Mouse (Mus musculus) midbrain, embryonic 14.5 days (tissue): ENCODE measurements around the gene Ly6g5b. TPM values are rescaled to one million over a fixed set of nuclear protein-coding genes. Genes with fewer than 3 reads are reported as not detected.

Experiments
- ATAC-seq: fragments of 200-750 bp; cut with Nextera tagmentation; 2 replicates; pipeline ENCODE4 v1.8.0; 2017; ENCODE audit warnings: moderate number of reproducible peaks, moderate library complexity; ENCODE audit not compliant: low FRiP score, low TSS enrichment
- DNase-seq: peaks from one replicate; pipeline ENCODE4 v3.0.0-alpha.2; 2015
- H3K27ac ChIP-seq: fragments of 300-500 bp; sonication (generic); replicated peaks from 2 replicates; pipeline ENCODE4 v1.5.1; 2014; ENCODE audit warnings: mild to moderate bottlenecking, low read depth, low read length, moderate library complexity
- H3K27me3 ChIP-seq: fragments of 300-500 bp; sonication (generic); 2 replicates; pipeline ENCODE4 v1.6.1; 2014; ENCODE audit warnings: low read length, control low read depth, mixed read lengths; ENCODE audit not compliant: control insufficient read depth, insufficient read depth
- H3K36me3 ChIP-seq: fragments of 300-500 bp; sonication (generic); 2 replicates; pipeline ENCODE4 v1.6.1; 2014; ENCODE audit warnings: low read length, control low read depth; ENCODE audit not compliant: control insufficient read depth, insufficient read depth
- H3K4me1 ChIP-seq: fragments of 300-500 bp; sonication (generic); 2 replicates; pipeline ENCODE4 v1.6.1; 2014; ENCODE audit warnings: mild to moderate bottlenecking, antibody characterized with exemption, low read length, control low read depth; ENCODE audit not compliant: control insufficient read depth, insufficient read depth
- H3K4me2 ChIP-seq: fragments of 300-500 bp; sonication (generic); 2 replicates; pipeline ENCODE4 v1.6.1; 2014; ENCODE audit warnings: mild to moderate bottlenecking, low read length, moderate library complexity
- H3K4me3 ChIP-seq: fragments of 300-500 bp; sonication (generic); replicated peaks from 2 replicates; pipeline ENCODE4 v1.5.1; 2014; ENCODE audit warnings: low read depth, low read length
- H3K9ac ChIP-seq: fragments of 300-500 bp; sonication (generic); replicated peaks from 2 replicates; pipeline ENCODE4 v1.6.1; 2014; ENCODE audit warnings: mild to moderate bottlenecking, low read length, moderate library complexity
- H3K9me3 ChIP-seq: fragments of 300-500 bp; sonication (generic); 2 replicates; pipeline ENCODE4 v1.6.1; 2016; ENCODE audit warnings: low read length, control low read depth, mixed read lengths; ENCODE audit not compliant: control insufficient read depth
- WGBS: fragments of 180-500 bp; shearing (Covaris S2); extraction: QIAGEN DNeasy Blood & Tissue Kit; methylation state at CpG from one replicate; pipeline ENCODE4 v1.1.7; 2014; 5-methylcytosine and 5-hydroxymethylcytosine counted together
- polyA plus RNA-seq: library from polyadenylated mRNA; unstranded; fragments of >200 nt; fragmentation: Nextera tagmentation; extraction: Ambion mirVana; gene quantifications from 2 replicates; pipeline ENCODE4 v1.2.1, GENCODE M21; 2014

Gene Ly6g5b
- polyA plus RNA-seq, 1 experiment from 2014 or later, result 1.3 TPM

DNA sequence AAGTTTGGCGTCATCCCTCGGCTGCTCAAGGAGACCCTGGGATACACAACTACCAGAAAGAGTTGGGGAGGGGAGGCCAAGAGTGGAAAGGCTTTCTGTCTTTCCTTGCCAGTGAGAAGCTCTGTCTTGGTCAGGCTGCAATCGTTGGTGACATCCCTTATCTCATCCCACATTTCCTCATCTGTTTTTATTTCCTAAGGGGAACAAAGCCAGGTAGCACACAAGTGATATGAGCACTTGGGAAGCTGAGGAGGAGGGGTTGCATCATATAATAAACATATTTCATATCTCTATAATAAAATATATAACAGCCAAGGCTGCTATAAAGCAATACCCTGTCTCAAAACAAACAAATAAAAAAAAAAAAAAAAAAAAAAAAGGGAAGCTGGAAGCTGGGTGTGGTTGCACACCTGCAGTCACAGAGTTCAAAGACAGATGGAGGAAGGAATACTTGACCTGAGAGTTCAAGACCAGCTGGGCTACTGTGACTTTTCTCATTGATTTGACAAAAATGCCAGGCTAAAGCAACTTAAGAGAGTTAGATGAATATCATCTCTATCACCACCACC is 31.2 kb downstream of the Ly6g5b start:
- no peaks in the 10 kb centered on the region for H3K27me3 ChIP-seq
- no peak overlapping the region for H3K4me3 ChIP-seq
- WGBS, result 82% methylated on average over 3 of the region's 3 CpGs
- no peak overlapping the region for H3K9ac ChIP-seq
- H3K4me1 ChIP-seq, result no peaks in the 10 kb centered on the region
- DNase-seq (no peak), ATAC-seq (no peak)
- H3K27ac ChIP-seq, result no peak overlapping the region
- no peaks in the 10 kb centered on the region for H3K36me3 ChIP-seq
- no peak overlapping the region for H3K4me2 ChIP-seq
- H3K9me3 ChIP-seq, result no peaks in the 10 kb centered on the region

DNA sequence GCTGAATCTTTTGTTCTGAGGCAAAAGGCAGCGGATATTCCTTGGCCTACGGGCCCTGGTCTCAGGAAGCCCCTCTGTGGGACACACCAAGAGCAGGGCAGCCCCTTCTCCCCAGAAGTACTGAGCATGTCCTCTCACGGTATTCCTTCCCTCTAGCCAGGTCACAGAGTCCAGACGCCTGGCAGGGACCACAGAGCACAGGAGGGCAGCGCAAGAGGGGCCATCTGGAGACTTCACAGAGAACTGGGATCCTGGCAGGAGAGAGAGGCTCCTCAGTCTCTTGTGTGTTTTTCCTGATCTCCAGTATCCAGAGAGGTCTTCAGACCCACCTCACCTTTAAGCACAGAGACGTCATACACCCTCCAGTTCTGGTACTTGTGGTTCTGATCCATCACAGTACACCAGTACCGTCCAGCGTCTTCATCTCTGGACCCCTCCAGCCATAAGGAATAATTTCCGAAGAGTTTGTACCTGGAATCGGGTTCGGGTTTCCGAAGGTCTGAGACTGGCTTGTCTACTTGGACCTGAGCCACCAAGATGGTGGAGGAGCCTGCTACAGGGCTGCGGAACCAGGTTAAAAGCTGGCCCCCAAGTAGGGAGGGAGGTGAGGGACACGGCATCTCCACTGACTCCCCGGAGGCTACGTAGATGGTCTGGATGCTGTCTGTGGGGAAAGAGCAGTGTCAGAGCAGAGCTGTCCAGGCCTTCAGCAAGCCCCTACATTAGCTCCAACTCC is 32.2 kb downstream of the Ly6g5b start:
- H3K27me3 ChIP-seq, result no peaks in the 10 kb centered on the region
- no peak overlapping the region for H3K27ac ChIP-seq
- no peak for DNase-seq
- no peaks in the 10 kb centered on the region for H3K36me3 ChIP-seq
- H3K9ac ChIP-seq, result no peak overlapping the region
- no peaks in the 10 kb centered on the region for H3K4me1 ChIP-seq
- H3K9me3 ChIP-seq, result no peaks in the 10 kb centered on the region
- no peak overlapping the region for H3K4me3 ChIP-seq
- no peak for ATAC-seq
- WGBS, result 89% methylated on average over 16 of the region's 16 CpGs
- no peak overlapping the region for H3K4me2 ChIP-seq

DNA sequence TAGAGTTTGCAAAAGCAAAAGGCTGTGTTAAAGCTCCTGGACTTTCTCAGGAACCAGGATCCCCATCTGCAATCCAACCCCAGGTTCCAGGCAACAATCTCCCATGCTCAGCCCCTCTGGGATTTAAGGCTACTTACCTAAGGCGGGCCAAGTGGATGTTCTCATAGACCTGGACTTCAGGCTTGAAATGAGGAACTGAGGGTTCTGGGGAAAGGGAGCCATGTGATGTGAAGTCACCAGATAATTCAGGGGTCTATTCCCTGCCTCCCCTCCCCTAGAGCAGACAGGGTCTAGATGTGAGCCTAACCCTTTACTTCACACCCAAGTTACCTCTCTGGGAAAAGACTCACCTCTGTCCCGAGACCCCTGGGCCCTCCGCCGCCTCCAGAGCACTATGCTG is 34.5 kb downstream of the Ly6g5b start:
- no peak overlapping the region for H3K9ac ChIP-seq
- H3K4me2 ChIP-seq, result no peak overlapping the region

DNA sequence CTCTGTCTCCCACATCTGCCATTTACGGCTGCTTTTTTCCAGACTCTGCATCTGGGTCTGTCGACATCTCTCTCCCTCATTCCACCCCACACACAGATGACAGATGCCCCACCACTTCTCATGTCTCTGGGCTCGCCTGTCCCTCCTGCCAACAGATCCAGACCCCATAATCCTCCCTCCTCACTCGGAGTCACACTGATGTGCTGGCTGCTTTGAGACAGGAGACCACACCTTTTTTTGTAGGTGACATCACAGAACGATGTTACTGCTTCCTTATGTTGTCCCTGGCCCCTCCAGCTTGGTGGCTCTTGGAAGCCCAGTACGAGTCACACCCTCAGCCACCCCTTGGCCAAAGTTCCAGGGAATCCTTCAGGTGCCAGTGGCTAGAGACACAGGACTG is 35.0 kb downstream of the Ly6g5b start:
- ATAC-seq (no peak), DNase-seq (no peak)
- Histone ChIP-seq H3K4me3 (no peak overlapping the region), H3K36me3 (no peaks in the 10 kb centered on the region), H3K27ac (no peak overlapping the region), H3K27me3 (no peaks in the 10 kb centered on the region), H3K4me2 (no peak overlapping the region), H3K9me3 (no peaks in the 10 kb centered on the region), H3K9ac (no peak overlapping the region), H3K4me1 (no peaks in the 10 kb centered on the region)
- 57% methylated on average over 6 of the region's 6 CpGs for WGBS

More for the DNA sequence above, 34.5 kb downstream of the Ly6g5b start:
- H3K27ac ChIP-seq, result no peak overlapping the region
- H3K4me3 ChIP-seq, result no peak overlapping the region
- no peak for ATAC-seq
- no peaks in the 10 kb centered on the region for H3K27me3 ChIP-seq
- 81% methylated on average over 4 of the region's 4 CpGs for WGBS
- no peaks in the 10 kb centered on the region for H3K9me3 ChIP-seq
- no peaks in the 10 kb centered on the region for H3K36me3 ChIP-seq
- no peaks in the 10 kb centered on the region for H3K4me1 ChIP-seq
- DNase-seq, result no peak

DNA sequence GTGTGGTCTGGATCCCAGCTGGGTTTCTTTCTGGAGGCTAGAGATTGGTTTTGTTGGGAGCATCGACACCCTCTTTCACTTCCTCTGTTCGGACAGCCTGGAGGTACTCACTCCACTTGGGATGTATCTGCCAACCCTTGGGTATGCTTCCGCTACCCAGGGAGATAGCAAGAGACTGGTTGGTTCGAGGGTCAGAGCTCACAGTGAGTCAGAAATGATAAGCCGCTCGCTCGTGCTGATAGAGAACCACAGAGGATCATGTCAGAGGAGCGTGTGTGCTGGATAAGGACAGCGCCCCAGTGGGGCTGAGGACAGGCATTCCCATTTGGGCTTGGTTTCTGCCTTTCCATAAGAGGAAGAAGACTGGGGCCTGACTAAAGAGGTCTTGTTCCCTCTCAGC is 35.5 kb downstream of the Ly6g5b start:
- H3K9ac ChIP-seq, result no peak overlapping the region
- H3K27ac ChIP-seq, result no peak overlapping the region
- ATAC-seq (no peak), DNase-seq (no peak)
- no peak overlapping the region for H3K4me3 ChIP-seq
- H3K9me3 ChIP-seq, result no peaks in the 10 kb centered on the region
- no peaks in the 10 kb centered on the region for H3K4me1 ChIP-seq
- H3K27me3 ChIP-seq, result no peaks in the 10 kb centered on the region
- no peak overlapping the region for H3K4me2 ChIP-seq
- H3K36me3 ChIP-seq, result no peaks in the 10 kb centered on the region
- WGBS, result 68% methylated on average over 9 of the region's 9 CpGs

DNA sequence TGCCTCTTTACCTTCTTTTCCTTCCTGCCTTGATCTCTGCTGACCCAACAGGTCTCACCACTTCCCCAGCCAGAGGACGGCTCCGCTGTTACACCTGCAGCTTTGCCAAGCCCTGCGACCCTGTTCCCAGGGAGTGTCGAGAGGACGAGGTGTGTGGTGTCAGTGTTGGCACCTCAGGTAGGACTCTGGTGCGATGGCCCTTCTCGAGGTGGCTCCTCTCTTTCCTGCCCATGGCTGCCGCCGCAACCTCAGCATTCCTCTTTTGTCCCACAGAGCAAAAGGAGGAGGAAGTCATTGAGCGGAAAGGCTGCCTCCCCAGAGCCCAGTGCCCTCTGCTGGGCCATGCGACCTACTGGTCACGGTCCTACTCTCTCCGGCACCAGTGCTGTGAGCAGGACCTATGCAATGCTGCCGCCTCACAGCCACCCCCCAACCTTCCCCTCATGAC is 37.4 kb downstream of the Ly6g5b start, which contains the start of gene Ly6g6d:
Gene Ly6g6d (minus strand): TSS at position 280 of the 448 bp plus-strand sequence.
- no peak within 1 kb of the TSS for H3K27ac ChIP-seq
- WGBS, result 8% methylated on average over 14 of the region's 14 CpGs
- DNase-seq (peak; percentile 46), ATAC-seq (no peak)
- H3K27me3 ChIP-seq, result no peaks in the 10 kb centered on the region
- H3K4me1 ChIP-seq, result no peaks in the 10 kb centered on the region
- no peaks in the 10 kb centered on the region for H3K36me3 ChIP-seq
- H3K4me2 ChIP-seq, result peak within 1 kb of the TSS; percentile 47
- H3K9me3 ChIP-seq, result no peaks in the 10 kb centered on the region
- no peak within 1 kb of the TSS for H3K4me3 ChIP-seq
- no peak within 1 kb of the TSS; the same call in 1 of the 2 replicates for H3K9ac ChIP-seq

DNA sequence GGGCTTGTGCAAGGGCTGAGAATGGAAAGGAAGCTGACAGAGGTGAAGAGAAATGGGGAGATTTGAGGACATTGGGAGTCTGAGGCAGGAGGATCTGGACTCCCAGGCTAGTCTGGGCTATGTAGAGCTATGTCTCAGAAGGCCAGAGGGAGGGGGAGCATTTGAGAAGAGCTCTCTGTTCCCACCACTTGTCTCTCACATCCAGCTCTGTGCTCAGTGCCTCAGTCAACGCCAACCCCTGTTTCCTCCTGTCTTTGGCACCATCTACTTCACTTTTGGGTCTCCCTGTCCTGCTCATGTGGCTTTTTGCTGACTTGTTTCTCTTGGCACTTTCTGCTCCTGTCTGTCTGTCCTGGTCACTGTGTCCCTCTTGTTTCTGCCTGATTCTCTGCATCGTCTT is 37.9 kb downstream of the Ly6g5b start:
- Histone ChIP-seq H3K9ac (no peak overlapping the region), H3K4me3 (no peak overlapping the region), H3K27me3 (no peaks in the 10 kb centered on the region), H3K9me3 (no peaks in the 10 kb centered on the region), H3K4me2 (peak overlapping the region; percentile 47), H3K4me1 (no peaks in the 10 kb centered on the region), H3K27ac (no peak overlapping the region), H3K36me3 (no peaks in the 10 kb centered on the region)
- peak; percentile 15 for DNase-seq
- no peak for ATAC-seq
- WGBS, result 44% methylated on average over 2 of the region's 2 CpGs

DNA sequence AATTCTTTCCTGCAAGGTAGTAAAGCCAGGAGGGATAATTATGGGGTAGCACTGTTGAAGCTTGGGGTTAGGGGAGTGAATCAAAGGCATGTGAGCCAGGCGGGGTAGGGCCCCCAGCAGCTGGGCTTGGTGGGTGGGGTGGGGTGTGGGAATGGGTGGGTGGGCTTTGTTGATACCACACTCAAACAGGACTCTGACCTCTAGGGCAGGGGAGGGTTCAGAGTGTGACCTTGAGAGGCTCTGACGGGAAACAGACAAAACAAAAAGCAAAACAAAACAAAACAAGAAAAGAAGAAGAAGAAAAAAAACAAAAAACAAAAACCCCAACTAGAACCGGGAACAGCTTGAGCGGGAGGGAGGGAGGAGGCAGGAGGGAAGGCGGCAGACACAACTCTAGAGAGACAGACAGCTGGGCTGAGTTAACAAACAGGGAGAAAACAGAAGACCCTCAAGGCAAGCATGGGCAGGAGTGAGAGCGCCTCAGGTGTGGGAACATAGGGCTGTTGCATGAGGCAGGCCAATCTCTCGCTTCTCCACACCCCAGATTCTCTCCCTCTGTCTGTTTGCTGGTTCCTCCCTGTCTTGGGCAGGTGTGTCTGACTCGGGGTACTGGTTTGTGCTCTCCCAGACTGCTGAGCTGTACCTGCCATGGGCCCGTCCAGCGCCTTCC is 38.6 kb downstream of the Ly6g5b start, which contains the start of gene Ly6g6e:
Gene Ly6g6e (plus strand): TSS at position 396 of the 670 bp plus-strand sequence.
- no peaks in the 10 kb centered on the region for H3K27me3 ChIP-seq
- H3K9ac ChIP-seq, result no peak within 1 kb of the TSS; the same call in 1 of the 2 replicates
- H3K4me1 ChIP-seq, result no peaks in the 10 kb centered on the region
- H3K9me3 ChIP-seq, result no peaks in the 10 kb centered on the region
- H3K27ac ChIP-seq, result no peak within 1 kb of the TSS
- peak within 1 kb of the TSS; percentile 47 for H3K4me2 ChIP-seq
- no peak within 1 kb of the TSS for H3K4me3 ChIP-seq
- DNase-seq, result no peak
- 36% methylated on average over 10 of the region's 10 CpGs for WGBS
- ATAC-seq, result no peak
- H3K36me3 ChIP-seq, result no peaks in the 10 kb centered on the region
